Mouse (Mus musculus): Measurements from ENCODE around the gene Tubg1.

DNA sequence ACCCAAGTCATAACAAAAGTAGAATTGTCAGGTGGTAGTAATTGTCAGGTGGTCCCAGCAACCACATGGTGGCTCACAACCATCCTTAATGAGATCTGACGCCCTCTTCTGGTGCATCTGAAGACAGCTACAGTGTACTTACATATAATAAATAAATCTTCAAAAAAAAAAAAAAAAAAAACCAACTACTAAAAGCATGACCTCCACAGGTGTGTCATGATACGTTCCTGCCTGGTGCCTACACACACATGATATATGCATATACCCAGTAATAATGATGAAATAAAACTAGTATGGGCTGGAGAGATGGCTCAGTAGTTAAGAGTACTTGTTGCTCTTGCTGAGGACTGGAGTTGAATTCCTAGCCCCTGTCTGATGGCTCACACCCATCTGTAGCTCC is 31.3 kb downstream of the Tubg1 start:
- TF ChIP-seq POLR2A (IDR thresholded peaks at IDR 0.05; ENCODE audit: insufficient read depth, low read depth, low read length) (no peak), CTCF (IDR thresholded peaks at IDR 0.05) (0 out of 2 replicates have a peak, but pooled peaks have one; percentile 5), EP300 (IDR thresholded peaks at IDR 0.05; ENCODE audit: insufficient read depth, low read depth, low read length) (no peak)

Measured in heart, adult 2 months (tissue).